Mouse (Mus musculus) skeletal muscle tissue, postnatal 0 days (tissue): ENCODE measurements around the gene Ovca2. TPM values are rescaled to one million over a fixed set of nuclear protein-coding genes. Genes with fewer than 3 reads are reported as not detected.

Source experiments
- microRNA counts: library from miRNA; unstranded; fragments of <30 nt; microRNA quantifications from one replicate; lab custom pipeline; 2015
- microRNA-seq, 2 experiments: library from miRNA; unstranded; fragments of <30 nt; microRNA quantifications; one replicate each; pipeline ENCODE4; 2016
- polyA plus RNA-seq: library from polyadenylated mRNA; unstranded; fragments of >200 nt; fragmentation: Nextera tagmentation; extraction: Ambion mirVana; gene quantifications from 2 replicates; pipeline ENCODE4 v1.2.1, GENCODE M21; 2015

Ovca2 gene
- 7.4 and 9.6 TPM in 2 replicates for polyA plus RNA-seq

DNA sequence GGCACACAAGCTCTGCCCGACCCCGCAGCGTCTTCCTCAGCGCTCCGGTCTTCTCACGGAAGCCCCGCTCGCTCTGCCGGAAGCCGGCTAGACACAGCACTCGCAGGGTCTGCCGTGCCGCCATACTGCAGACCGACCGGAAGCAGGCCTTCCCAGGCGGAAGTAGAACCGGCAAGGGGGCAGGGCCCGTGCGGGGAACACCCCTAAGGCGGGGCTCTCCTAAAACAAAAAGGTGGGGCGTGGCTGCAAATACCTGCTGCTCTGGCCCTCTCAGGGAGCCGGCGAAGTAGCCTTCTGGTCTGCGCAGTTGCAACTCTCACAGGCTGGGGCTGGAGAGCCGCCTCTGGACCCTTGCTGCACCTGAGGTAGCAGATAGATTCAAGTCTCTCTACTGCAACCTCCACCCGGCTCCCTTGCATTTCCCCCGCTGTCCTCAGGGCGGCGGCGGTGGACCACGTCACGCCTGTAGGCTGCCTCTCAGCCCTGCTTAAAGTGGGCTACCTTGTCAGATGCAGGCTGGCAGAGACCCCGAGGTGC lies at the start of gene Ovca2:
Ovca2 (minus strand) TSS at position 164 of the 537 bp plus-strand sequence.

DNA sequence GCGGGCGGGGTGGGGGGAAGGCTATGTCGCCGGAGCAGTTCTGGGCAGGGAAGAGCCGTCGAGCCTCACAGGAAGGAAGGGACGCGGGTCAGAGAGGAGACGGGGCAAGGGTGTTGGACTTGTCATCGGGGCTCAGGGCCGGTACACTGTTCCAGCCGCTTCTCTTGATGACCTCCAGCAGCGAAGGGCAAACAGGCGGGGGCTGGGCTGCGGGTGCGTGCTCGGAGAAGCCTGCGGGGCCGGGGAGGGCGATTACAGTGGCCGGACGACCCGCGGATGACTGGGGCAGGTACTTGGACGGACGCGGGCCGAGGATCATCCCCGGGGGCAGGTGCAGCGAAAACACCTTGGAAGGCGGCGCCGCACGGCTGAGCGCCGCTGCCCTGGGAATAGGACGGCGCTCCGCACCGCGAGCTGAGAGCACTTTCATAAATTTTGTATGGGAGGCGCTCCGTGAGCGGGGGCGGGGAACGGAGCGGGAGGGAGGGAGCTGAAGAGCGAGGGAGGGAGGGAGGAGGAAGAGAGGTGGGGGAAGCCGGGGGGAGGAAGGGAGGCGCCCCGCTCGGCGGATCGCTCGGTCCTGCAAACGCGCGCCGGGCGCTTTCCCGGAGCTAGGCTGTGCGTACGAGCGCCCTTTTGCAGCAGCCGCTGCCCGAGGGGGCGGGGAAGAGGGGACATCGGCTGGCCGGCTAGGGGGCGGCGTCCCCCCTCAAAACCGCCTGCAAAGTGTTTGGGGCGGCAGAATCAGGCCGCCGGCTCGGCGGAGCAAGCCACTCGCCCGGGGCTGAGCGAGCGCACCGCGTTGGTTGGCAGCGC lies 14.8 kb upstream of the Ovca2 start, which contains the start of gene Rtn4rl1:
Rtn4rl1 (plus strand) TSS at position 528 of the 816 bp plus-strand sequence.

GRCm38 (mm10) chr11:75190905-75191441 lies 12.3 kb upstream of the Ovca2 start, which contains the start of gene Dph1:
Gene Dph1 (minus strand): TSS chr11:75191241.

GRCm38 (mm10) chr11:75169405-75170080 lies 9.1 kb downstream of the Ovca2 start, which contains the start of gene Hic1:
Gene Hic1 (minus strand): TSS chr11:75169519.

MicroRNAs within 50 kb of the gene (microRNA counts, 519-probe panel; counts per million panel counts)
- microRNA mmu-miR-132 (lab: Ali Mortazavi, UCI), result 2,871 counts per million, percentile 71 among the panel's probes with 10 or more counts
- 296 counts per million, percentile 58 among the panel's probes with 10 or more counts for microRNA mmu-miR-212 (lab: Ali Mortazavi, UCI)

Small RNA genes within 50 kb of the gene (microRNA-seq; reads per million reads assigned to microRNA genes)
- gene Mir132, result 115 to 126 reads per million in 2 experiments
- 9.3 to 11.7 reads per million in 2 experiments for gene Mir212

Other genes starting within 250 kb of the Ovca2 start
- 9.8 and 15.9 TPM in 2 replicates for gene Hic1, start 9.3 kb downstream of the Ovca2 start, polyA plus RNA-seq
- gene Dph1, start 12.4 kb upstream of the Ovca2 start, polyA plus RNA-seq, result 13.7 and 14.3 TPM in 2 replicates
- 0.95 and 1.3 TPM in 2 replicates for gene Rtn4rl1, start 14.9 kb upstream of the Ovca2 start, polyA plus RNA-seq
- 36.4 and 38.5 TPM in 2 replicates for gene Rpa1, start 169.5 kb upstream of the Ovca2 start, polyA plus RNA-seq
- gene Smyd4, start 169.6 kb upstream of the Ovca2 start, polyA plus RNA-seq, result 9.9 and 12.0 TPM in 2 replicates
- 174 and 240 TPM in 2 replicates for gene Serpinf1, start 243.9 kb upstream of the Ovca2 start, polyA plus RNA-seq